Mouse (Mus musculus): ENCODE results near the gene Zfp300. TPM values are rescaled to one million over a fixed set of nuclear protein-coding genes. Genes with fewer than 3 reads are reported as not detected.

The Zfp300 gene
- 1 to 10 TPM; 1.2 to 3.2 TPM for polyA plus RNA-seq (2017; shearing (Covaris generic))

GRCm38 (mm10) chrX:21088983-21089866 lies at the start of gene Zfp300:
Zfp300 (minus strand) TSS chrX:21089527.

GRCm38 (mm10) chrX:21115520-21115919 lies 26.2 kb upstream of the Zfp300 start, which contains the start of gene Ssxa1:
Ssxa1 (plus strand) TSS chrX:21115820.

GRCm38 (mm10) chrX:21068106-21068505 lies 21.2 kb downstream of the Zfp300 start, which contains the start of gene Spaca5:
Spaca5 (plus strand) TSS chrX:21068406.

GRCm38 (mm10) chrX:21061866-21062543 lies 27.3 kb downstream of the Zfp300 start, which contains the start of gene Zfp182:
Zfp182 (minus strand) TSS chrX:21062316.

Other genes starting within 250 kb of the Zfp300 start
- gene Timp1, start 219.4 kb downstream of the Zfp300 start, polyA plus RNA-seq (2017; shearing (Covaris generic)): 1 to 10 TPM in 1 of 2 experiments, not detected in 1; 1.5 TPM
- under 1 TPM; 0.32 to 0.33 TPM for gene Syn1, start 168.5 kb downstream of the Zfp300 start, polyA plus RNA-seq (2017; shearing (Covaris generic))
- 10 to 100 TPM in 1 of 2 experiments, 1 to 10 TPM in 1; 6.3 to 19.2 TPM for gene Cfp, start 158.0 kb downstream of the Zfp300 start, polyA plus RNA-seq (2017; shearing (Covaris generic))
- gene Elk1, start 138.9 kb downstream of the Zfp300 start, polyA plus RNA-seq (2017; shearing (Covaris generic)): 1 to 10 TPM; 6.4 to 8.5 TPM
- 10 to 100 TPM; 46.3 to 62.6 TPM for gene Uxt, start 127.5 kb downstream of the Zfp300 start, polyA plus RNA-seq (2017; shearing (Covaris generic))
- 10 to 100 TPM; 10.3 to 14.3 TPM for gene Zfp182, start 27.2 kb downstream of the Zfp300 start, polyA plus RNA-seq (2017; shearing (Covaris generic))
- not detected for gene Spaca5, start 21.1 kb downstream of the Zfp300 start, polyA plus RNA-seq (2017; shearing (Covaris generic))
- not detected for gene Ssxa1, start 26.3 kb upstream of the Zfp300 start, polyA plus RNA-seq (2017; shearing (Covaris generic))
- not detected for gene Gm21876, start 86.1 kb upstream of the Zfp300 start, polyA plus RNA-seq (2017; shearing (Covaris generic))

All from activated CD4-positive, CD25-positive, alpha-beta regulatory T cell (primary cell).